Mouse (Mus musculus) lung, postnatal 36 days (tissue): ENCODE results near the gene Abhd6.

Experiments
- DNase-seq: peaks from one replicate; pipeline ENCODE4 v3.0.0; 2022; ENCODE audit warnings: mixed read lengths

Abhd6 gene

GRCm38 (mm10) chr14:8002432-8003092 is at the start of gene Abhd6:
Gene Abhd6 (plus strand): TSS chr14:8002902.
- DNase-seq, result peak; percentile 86

GRCm38 (mm10) chr14:7954071-7954471 is 48.6 kb upstream of the Abhd6 start:
- DNase-seq, result peak; percentile 27

- DNase-seq, result no peak
Measured at GRCm38 (mm10) chr14:7956427-7956826, 46.3 kb upstream of the Abhd6 start.

GRCm38 (mm10) chr14:7957049-7957448 is 45.7 kb upstream of the Abhd6 start, which contains the start of gene Gm45521:
Gene Gm45521 (plus strand): TSS chr14:7957288.
- no peak for DNase-seq

- peak; percentile 30 for DNase-seq
Measured at GRCm38 (mm10) chr14:7960616-7961015, 42.1 kb upstream of the Abhd6 start.

- no peak for DNase-seq
Measured at GRCm38 (mm10) chr14:7961714-7962113, 41.0 kb upstream of the Abhd6 start.

GRCm38 (mm10) chr14:7962626-7963025 is 40.1 kb upstream of the Abhd6 start:
- DNase-seq, result no peak

- no peak for DNase-seq
Measured at GRCm38 (mm10) chr14:7963160-7963559, 39.5 kb upstream of the Abhd6 start.

GRCm38 (mm10) chr14:7964219-7964889 is 38.3 kb upstream of the Abhd6 start:
- peak; percentile 89 for DNase-seq

- peak; percentile 9 for DNase-seq
Measured at GRCm38 (mm10) chr14:7971889-7972493, 30.7 kb upstream of the Abhd6 start.

- DNase-seq, result no peak
Measured at GRCm38 (mm10) chr14:7974643-7975042, 28.1 kb upstream of the Abhd6 start.

- no peak for DNase-seq
Measured at GRCm38 (mm10) chr14:7975177-7975576, 27.5 kb upstream of the Abhd6 start.

- DNase-seq, result no peak
Measured at GRCm38 (mm10) chr14:7977471-7977870, 25.2 kb upstream of the Abhd6 start.

- no peak for DNase-seq
Measured at GRCm38 (mm10) chr14:7978183-7978582, 24.5 kb upstream of the Abhd6 start.

GRCm38 (mm10) chr14:7981226-7981625 is 21.5 kb upstream of the Abhd6 start:
- no peak for DNase-seq

- no peak for DNase-seq
Measured at GRCm38 (mm10) chr14:7986913-7987312, 15.8 kb upstream of the Abhd6 start.

GRCm38 (mm10) chr14:7989371-7989770 is 13.3 kb upstream of the Abhd6 start:
- DNase-seq, result no peak

- DNase-seq, result no peak
Measured at GRCm38 (mm10) chr14:7989961-7990360, 12.7 kb upstream of the Abhd6 start.

- no peak for DNase-seq
Measured at GRCm38 (mm10) chr14:7991108-7991776, 11.5 kb upstream of the Abhd6 start.

- DNase-seq, result no peak
Measured at GRCm38 (mm10) chr14:7992158-7992557, 10.5 kb upstream of the Abhd6 start.

- DNase-seq, result peak; percentile 72
Measured at GRCm38 (mm10) chr14:7994271-7994767, 8.4 kb upstream of the Abhd6 start, which contains the start of gene Dnase1l3. Gene Dnase1l3 (minus strand): TSS chr14:7994573.

GRCm38 (mm10) chr14:7997255-7997696 is 5.4 kb upstream of the Abhd6 start:
- peak; percentile 95 for DNase-seq

GRCm38 (mm10) chr14:7999030-7999429 is 3.7 kb upstream of the Abhd6 start:
- no peak for DNase-seq
